Mouse (Mus musculus): ENCODE data around the gene Plekhd1.

- no peak for TF ChIP-seq CTCF (IDR thresholded peaks at IDR 0.05; ENCODE audit: control insufficient read depth, insufficient read depth, low read length)
- no peak for TF ChIP-seq POLR2A (IDR thresholded peaks at IDR 0.05; ENCODE audit: borderline replicate concordance, control insufficient read depth, low read depth, low read length)
Observed at GRCm38 (mm10) chr12:80698526-80699143, 6.2 kb downstream of the Plekhd1 start.

Data from bone marrow, adult 2 months (tissue).